In genomic region chr19:58051905-58052304, GRCm38 (mm10) we compare ENCODE assay signal across 25 mouse cellular contexts.
A peak's percentile ranks its signal among the peaks of the same experiment; 100 is the strongest.
DNase-seq lines count a peak whose midpoint lies in the region; ATAC-seq and TF ChIP-seq lines count a peak whose summit lies in the region.
"Had no signal": no experiment of that assay in that cellular context is flagged by ENCODE, and none has a peak within 500 bp of the region (broad histone marks: within the 10 kb centered on the region; RNA-seq: fewer than 3 reads in every experiment).

No protein-coding gene starts in this region.

- H3K9ac ChIP-seq in hindbrain, embryonic 11.5 days (ENCODE audit: low read depth, low read length) = no peak overlapping the region
- H3K9ac ChIP-seq in hindbrain, postnatal 0 days (replicated peaks; ENCODE audit: low read length) = no peak overlapping the region
- no peak overlapping the region for H3K9ac ChIP-seq in midbrain, embryonic 15.5 days
- no peak overlapping the region for H3K9ac ChIP-seq in midbrain, embryonic 16.5 days (ENCODE audit: low read depth, low read length)
- H3K9ac ChIP-seq in hindbrain, embryonic 12.5 days = no peak overlapping the region
- H3K9ac ChIP-seq: forebrain, embryonic 13.5 days; heart, embryonic 13.5 days had no signal

- no peak for ATAC-seq in hindbrain, embryonic 11.5 days (ENCODE audit: low FRiP score)
- no peak for ATAC-seq in hindbrain, postnatal 0 days
- no peak for ATAC-seq in midbrain, embryonic 15.5 days (replicated peaks)
- ATAC-seq in midbrain, embryonic 16.5 days = no peak
- ATAC-seq in hindbrain, embryonic 12.5 days (ENCODE audit: low FRiP score) = peak; percentile 67
- ATAC-seq: activated CD4-positive, CD25-positive, alpha-beta regulatory T cell, adult 4 months; CD4-positive, CD25-positive, alpha-beta regulatory T cell, adult 4 months; forebrain, embryonic 13.5 days; forebrain, embryonic 16.5 days had no signal

- H3K36me3 ChIP-seq in hindbrain, embryonic 11.5 days (ENCODE audit: control insufficient read depth, insufficient read depth, low read length) = no peaks in the 10 kb centered on the region
- H3K36me3 ChIP-seq in hindbrain, postnatal 0 days (ENCODE audit: insufficient read depth, low read length) = no peaks in the 10 kb centered on the region
- H3K36me3 ChIP-seq in midbrain, embryonic 15.5 days (replicated peaks) = no peaks in the 10 kb centered on the region
- H3K36me3 ChIP-seq in midbrain, embryonic 16.5 days (ENCODE audit: control insufficient read depth, insufficient read depth, low read length) = no peaks in the 10 kb centered on the region
- H3K36me3 ChIP-seq in hindbrain, embryonic 12.5 days = no peaks in the 10 kb centered on the region
- H3K36me3 ChIP-seq: forebrain, embryonic 10.5 days; heart, embryonic 10.5 days; heart, embryonic 13.5 days had no signal

- H3K27ac ChIP-seq in hindbrain, embryonic 11.5 days (ENCODE audit: low read depth, low read length) = peak overlapping the region; percentile 66; the same call in 1 of the 2 replicates
- no peak overlapping the region for H3K27ac ChIP-seq in hindbrain, postnatal 0 days
- 0 out of 2 replicates have a peak overlapping the region, but pooled peaks have one; percentile 25 for H3K27ac ChIP-seq in midbrain, embryonic 15.5 days
- no peak overlapping the region for H3K27ac ChIP-seq in midbrain, embryonic 16.5 days (ENCODE audit: low read length)
- H3K27ac ChIP-seq in hindbrain, embryonic 12.5 days = peak overlapping the region; percentile 65
- H3K27ac ChIP-seq: forebrain, embryonic 10.5 days; forebrain, embryonic 13.5 days; gastrocnemius, adult 2 months; heart, embryonic 10.5 days; heart, embryonic 13.5 days had no signal

- WGBS in hindbrain, embryonic 11.5 days = 89% methylated on average over 13 of the region's 13 CpGs
- 86% methylated on average over 13 of the region's 13 CpGs for WGBS in hindbrain, postnatal 0 days
- 78% methylated on average over 13 of the region's 13 CpGs for WGBS in midbrain, embryonic 15.5 days
- WGBS in midbrain, embryonic 16.5 days = 78% methylated on average over 13 of the region's 13 CpGs
- 79% methylated on average over 13 of the region's 13 CpGs for WGBS in hindbrain, embryonic 12.5 days

- TF ChIP-seq POLR2A in brain, embryonic 14.5 days (IDR thresholded peaks at IDR 0.05; ENCODE audit: borderline replicate concordance, extremely low read depth, insufficient read depth, insufficient read length, poor library complexity, severe bottlenecking) = no peak

- no peak overlapping the region for H3K4me2 ChIP-seq in hindbrain, embryonic 11.5 days (replicated peaks; ENCODE audit: low read depth, low read length)
- H3K4me2 ChIP-seq in hindbrain, postnatal 0 days (ENCODE audit: low read depth, low read length) = no peak overlapping the region
- no peak overlapping the region for H3K4me2 ChIP-seq in midbrain, embryonic 15.5 days
- no peak overlapping the region for H3K4me2 ChIP-seq in midbrain, embryonic 16.5 days (ENCODE audit: low read length)
- no peak overlapping the region for H3K4me2 ChIP-seq in hindbrain, embryonic 12.5 days (replicated peaks)
- H3K4me2 ChIP-seq: forebrain, embryonic 13.5 days; heart, embryonic 13.5 days had no signal

- no peak overlapping the region for H3K4me3 ChIP-seq in hindbrain, embryonic 11.5 days (ENCODE audit: low read depth, low read length)
- H3K4me3 ChIP-seq in hindbrain, postnatal 0 days (ENCODE audit: low read length) = no peak overlapping the region
- no peak overlapping the region for H3K4me3 ChIP-seq in midbrain, embryonic 15.5 days
- H3K4me3 ChIP-seq in midbrain, embryonic 16.5 days (ENCODE audit: low read depth, low read length) = no peak overlapping the region
- no peak overlapping the region for H3K4me3 ChIP-seq in hindbrain, embryonic 12.5 days
- H3K4me3 ChIP-seq: forebrain, embryonic 10.5 days; forebrain, embryonic 13.5 days; gastrocnemius, adult 2 months; heart, embryonic 10.5 days; heart, embryonic 13.5 days had no signal

- DNase-seq in hindbrain, embryonic 11.5 days (ENCODE audit: low spot score) = no peak
- no peak for DNase-seq in hindbrain, postnatal 0 days (ENCODE audit: low spot score)
- DNase-seq in brain, embryonic 14.5 days (ENCODE audit: low read depth) = peak; percentile 43
- no peak for DNase-seq in layer of hippocampus, adult 11-12 months (ENCODE audit: low spot score)
- no peak for DNase-seq in Muller cell, postnatal 12 days (ENCODE audit: inconsistent ontology term)
- DNase-seq: adrenal gland, adult 8-10 months; adrenal gland, postnatal 25 days; cerebellum, adult 18-20 months; cerebellum, adult 9-10 months; cerebellum, postnatal 14 days; gastrocnemius, adult 2 months; gastrocnemius, postnatal 14 days; heart, adult 18-20 months; heart, postnatal 14 days; heart, postnatal 4 days had no signal

- H3K27me3 ChIP-seq in hindbrain, embryonic 11.5 days (ENCODE audit: control insufficient read depth, insufficient read depth, low read length) = no peaks in the 10 kb centered on the region
- no peaks in the 10 kb centered on the region for H3K27me3 ChIP-seq in hindbrain, postnatal 0 days (ENCODE audit: insufficient read depth, low read length)
- H3K27me3 ChIP-seq in midbrain, embryonic 15.5 days (replicated peaks) = no peaks in the 10 kb centered on the region
- H3K27me3 ChIP-seq in midbrain, embryonic 16.5 days (ENCODE audit: control insufficient read depth, insufficient read depth, low read depth, low read length) = no peaks in the 10 kb centered on the region
- no peaks in the 10 kb centered on the region for H3K27me3 ChIP-seq in hindbrain, embryonic 12.5 days
- H3K27me3 ChIP-seq: forebrain, embryonic 13.5 days; heart, embryonic 13.5 days had no signal

- no peak for TF ChIP-seq CTCF in hindbrain, postnatal 0 days (IDR thresholded peaks at IDR 0.05; ENCODE audit: low read depth)
- no peak for TF ChIP-seq CTCF in brain, embryonic 14.5 days (IDR thresholded peaks at IDR 0.05; ENCODE audit: borderline replicate concordance, extremely low read depth, insufficient read depth, insufficient read length)

- no peaks in the 10 kb centered on the region for H3K4me1 ChIP-seq in hindbrain, embryonic 11.5 days (replicated peaks; ENCODE audit: control insufficient read depth, insufficient read depth, low read length)
- H3K4me1 ChIP-seq in hindbrain, postnatal 0 days (ENCODE audit: insufficient read depth, low read length) = no peaks in the 10 kb centered on the region
- H3K4me1 ChIP-seq in midbrain, embryonic 15.5 days = peaks cover 14% of the 10 kb centered on the region
- H3K4me1 ChIP-seq in midbrain, embryonic 16.5 days (ENCODE audit: control insufficient read depth, insufficient read depth, low read length) = peaks cover 3% of the 10 kb centered on the region
- peaks cover 22% of the 10 kb centered on the region for H3K4me1 ChIP-seq in hindbrain, embryonic 12.5 days

- H3K9me3 ChIP-seq in hindbrain, embryonic 11.5 days (ENCODE audit: control insufficient read depth, low read length) = no peaks in the 10 kb centered on the region
- H3K9me3 ChIP-seq in hindbrain, postnatal 0 days (ENCODE audit: low read length) = no peaks in the 10 kb centered on the region
- H3K9me3 ChIP-seq in midbrain, embryonic 15.5 days = no peaks in the 10 kb centered on the region
- no peaks in the 10 kb centered on the region for H3K9me3 ChIP-seq in midbrain, embryonic 16.5 days (replicated peaks; ENCODE audit: control insufficient read depth, low read length, poor library complexity, severe bottlenecking)
- no peaks in the 10 kb centered on the region for H3K9me3 ChIP-seq in hindbrain, embryonic 12.5 days (replicated peaks)
- H3K9me3 ChIP-seq: forebrain, embryonic 10.5 days; forebrain, embryonic 13.5 days; heart, embryonic 10.5 days; heart, embryonic 13.5 days had no signal

Comparison
In these comparisons a context has a peak if more than half of its experiments do, and no peak if none do; other contexts are left out.
1. H3K27ac ChIP-seq: peak in hindbrain, embryonic 11.5 days (single experiment), midbrain, embryonic 15.5 days (single experiment) and hindbrain, embryonic 12.5 days (single experiment); none in hindbrain, postnatal 0 days (single experiment) and midbrain, embryonic 16.5 days (single experiment).